Mouse (Mus musculus): ENCODE results near the gene Shb.
"Not testable (repeated sequence)": the region's sequence is repeated elsewhere in the genome, so short reads cannot be mapped to it uniquely, and the experiment has no call there.

- TF ChIP-seq CTCF, POLR2A (IDR thresholded peaks at IDR 0.05; ENCODE audit: insufficient read depth, low read depth, low read length): not testable (repeated sequence)
These were observed 150.1 kb downstream of the Shb start for GRCm38 (mm10) chr4:45382133-45382532.
